Mouse (Mus musculus) lung, postnatal 0 days (tissue): Measurements from ENCODE around the gene Lhfpl4. TPM values are rescaled to one million over a fixed set of nuclear protein-coding genes. Genes with fewer than 3 reads are reported as not detected.
A peak's percentile ranks its signal among the peaks of the same experiment; 100 is the strongest.

Experiments used
- ATAC-seq: fragments of 200-750 bp; cut with Nextera tagmentation; 2 replicates; pipeline ENCODE4 v1.8.0; 2017; ENCODE audit warnings: moderate library complexity
- DNase-seq: peaks from one replicate; pipeline ENCODE4 v3.0.0-alpha.2; 2016; ENCODE audit warnings: low spot score
- H3K27ac ChIP-seq: fragments of 300-500 bp; sonication (generic); 2 replicates; pipeline ENCODE4 v1.5.1; 2014; ENCODE audit warnings: antibody characterized with exemption, mild to moderate bottlenecking, low read length, mixed read lengths
- H3K27me3 ChIP-seq: fragments of 300-500 bp; sonication (generic); replicated peaks from 2 replicates; pipeline ENCODE4 v1.6.1; 2014; ENCODE audit warnings: low read length, mixed read lengths; ENCODE audit not compliant: insufficient read depth
- H3K36me3 ChIP-seq: fragments of 300-500 bp; sonication (generic); 2 replicates; pipeline ENCODE4 v1.6.1; 2014; ENCODE audit warnings: low read length, mixed read lengths; ENCODE audit not compliant: insufficient read depth
- H3K4me1 ChIP-seq: fragments of 300-500 bp; sonication (generic); 2 replicates; pipeline ENCODE4 v1.6.1; 2014; ENCODE audit warnings: antibody characterized with exemption, low read depth, low read length, mixed read lengths; ENCODE audit not compliant: insufficient read depth
- H3K4me2 ChIP-seq: fragments of 300-500 bp; sonication (generic); replicated peaks from 2 replicates; pipeline ENCODE4 v1.6.1; 2014; ENCODE audit warnings: low read depth, mild to moderate bottlenecking, low read length, moderate library complexity, mixed read lengths
- H3K4me3 ChIP-seq: fragments of 300-500 bp; sonication (generic); 2 replicates; pipeline ENCODE4 v1.5.1; 2014; ENCODE audit warnings: low read depth, low read length
- H3K9ac ChIP-seq: fragments of 300-500 bp; sonication (generic); replicated peaks from 2 replicates; pipeline ENCODE4 v1.6.1; 2014; ENCODE audit warnings: low read depth, mild to moderate bottlenecking
- H3K9me3 ChIP-seq: fragments of 300-500 bp; sonication (generic); 2 replicates; pipeline ENCODE4 v1.6.1; 2016; ENCODE audit warnings: low read length, mixed read lengths
- CTCF ChIP-seq: IDR thresholded peaks from 2 replicates; pipeline ENCODE4 v1.5.1; 2016; ENCODE audit warnings: antibody characterized with exemption, mild to moderate bottlenecking
- EP300 ChIP-seq: IDR thresholded peaks from 2 replicates; pipeline ENCODE4 v1.6.1; 2016; ENCODE audit warnings: antibody characterized with exemption, mild to moderate bottlenecking, control low read depth
- WGBS: fragments of 180-500 bp; shearing (Covaris S2); extraction: QIAGEN DNeasy Blood & Tissue Kit; methylation state at CpG from one replicate; pipeline ENCODE4 v1.1.7; 2014; 5-methylcytosine and 5-hydroxymethylcytosine counted together
- polyA plus RNA-seq: library from polyadenylated mRNA; unstranded; fragments of >200 nt; fragmentation: Nextera tagmentation; extraction: Ambion mirVana; gene quantifications from 2 replicates; pipeline ENCODE4 v1.2.1, GENCODE M21; 2015

Lhfpl4 gene
- polyA plus RNA-seq: 0.25 and 0.39 TPM in 2 replicates

GRCm38 (mm10) chr6:113194841-113195595, at the start of gene Lhfpl4:
Gene Lhfpl4 (minus strand): TSS chr6:113195384.
- H3K27me3 ChIP-seq: peaks cover 23% of the 10 kb centered on the region
- no peak for TF ChIP-seq CTCF
- no peak for TF ChIP-seq EP300
- H3K36me3 ChIP-seq: no peaks in the 10 kb centered on the region
- ATAC-seq (no peak), DNase-seq (no peak)
- H3K4me1 ChIP-seq: no peaks in the 10 kb centered on the region
- H3K9me3 ChIP-seq: no peaks in the 10 kb centered on the region
- WGBS: 3% methylated on average over 23 of the region's 66 CpGs
- H3K4me2 ChIP-seq: peak within 1 kb of the TSS; percentile 59
- peak within 1 kb of the TSS; percentile 34 for H3K4me3 ChIP-seq
- H3K9ac ChIP-seq: no peak within 1 kb of the TSS
- H3K27ac ChIP-seq: no peak within 1 kb of the TSS

- Histone ChIP-seq H3K9me3 (no peaks in the 10 kb centered on the region), H3K4me2 (no peak overlapping the region), H3K27me3 (no peaks in the 10 kb centered on the region), H3K4me1 (peaks cover 5% of the 10 kb centered on the region), H3K9ac (no peak overlapping the region), H3K36me3 (0 out of 2 replicates have a peak, but pooled peaks cover 8% of the 10 kb centered on the region), H3K4me3 (no peak overlapping the region), H3K27ac (no peak overlapping the region)
- ATAC-seq: no peak
- DNase-seq: no peak
- WGBS: 67% methylated on average over 1 of the region's 1 CpGs
- no peak for TF ChIP-seq EP300
- no peak for TF ChIP-seq CTCF
Measured at GRCm38 (mm10) chr6:113242753-113243152, 47.6 kb upstream of the Lhfpl4 start.

- DNase-seq (peak; percentile 51), ATAC-seq (no peak)
- Histone ChIP-seq H3K36me3 (0 out of 2 replicates have a peak, but pooled peaks cover 8% of the 10 kb centered on the region), H3K4me2 (peak overlapping the region; percentile 90), H3K9me3 (no peaks in the 10 kb centered on the region), H3K27ac (peak overlapping the region; percentile 86; the same call in 1 of the 2 replicates), H3K9ac (peak overlapping the region; percentile 89), H3K4me3 (peak overlapping the region; percentile 99), H3K4me1 (peaks cover 5% of the 10 kb centered on the region), H3K27me3 (no peaks in the 10 kb centered on the region)
- 35% methylated on average over 6 of the region's 6 CpGs for WGBS
- no peak for TF ChIP-seq CTCF
- TF ChIP-seq EP300: no peak
Measured at GRCm38 (mm10) chr6:113238442-113238841, 43.3 kb upstream of the Lhfpl4 start.

GRCm38 (mm10) chr6:113237542-113238270, 42.5 kb upstream of the Lhfpl4 start, which contains the start of gene Mtmr14:
Gene Mtmr14 (plus strand): TSS chr6:113237843.
- peak; percentile 100 for ATAC-seq
- under 1% methylated on average over 49 of the region's 55 CpGs for WGBS

GRCm38 (mm10) chr6:113235141-113235540, 40.0 kb upstream of the Lhfpl4 start:
- Histone ChIP-seq H3K27me3 (no peaks in the 10 kb centered on the region), H3K4me2 (no peak overlapping the region), H3K9ac (no peak overlapping the region), H3K4me1 (peaks cover 5% of the 10 kb centered on the region), H3K36me3 (no peaks in the 10 kb centered on the region), H3K9me3 (no peaks in the 10 kb centered on the region), H3K27ac (no peak overlapping the region), H3K4me3 (no peak overlapping the region)
- DNase-seq (no peak), ATAC-seq (no peak)
- 69% methylated on average over 5 of the region's 5 CpGs for WGBS
- TF ChIP-seq EP300 (no peak), CTCF (no peak)

More at GRCm38 (mm10) chr6:113237542-113238270, 42.5 kb upstream of the Lhfpl4 start, which contains the start of gene Mtmr14:
- Histone ChIP-seq H3K27me3 (no peaks in the 10 kb centered on the region), H3K9ac (peak within 1 kb of the TSS; percentile 89), H3K4me3 (peak within 1 kb of the TSS; percentile 99), H3K4me1 (peaks cover 5% of the 10 kb centered on the region), H3K36me3 (0 out of 2 replicates have a peak, but pooled peaks cover 8% of the 10 kb centered on the region), H3K4me2 (peak within 1 kb of the TSS; percentile 90), H3K9me3 (no peaks in the 10 kb centered on the region), H3K27ac (peak within 1 kb of the TSS; percentile 86)
- DNase-seq: peak; percentile 99
- TF ChIP-seq CTCF: no peak
- TF ChIP-seq EP300: peak; percentile 78

- Histone ChIP-seq H3K27ac (no peak overlapping the region), H3K36me3 (no peaks in the 10 kb centered on the region), H3K27me3 (no peaks in the 10 kb centered on the region), H3K9me3 (no peaks in the 10 kb centered on the region), H3K4me1 (no peaks in the 10 kb centered on the region), H3K4me2 (no peak overlapping the region), H3K4me3 (no peak overlapping the region), H3K9ac (no peak overlapping the region)
- no peak for DNase-seq
- TF ChIP-seq EP300: no peak
- no peak for TF ChIP-seq CTCF
- no peak for ATAC-seq
Measured at GRCm38 (mm10) chr6:113226705-113227104, 31.5 kb upstream of the Lhfpl4 start.
